Mouse (Mus musculus) embryonic facial prominence, embryonic 12.5 days (tissue): ENCODE measurements around the gene Duox1. TPM values are rescaled to one million over a fixed set of nuclear protein-coding genes. Genes with fewer than 3 reads are reported as not detected.
A peak's percentile ranks its signal among the peaks of the same experiment; 100 is the strongest.

Source experiments
- ATAC-seq: fragments of 200-750 bp; cut with Nextera tagmentation; 2 replicates; pipeline ENCODE4 v1.8.0; 2017; ENCODE audit not compliant: insufficient number of reproducible peaks, insufficient read depth, low FRiP score, low TSS enrichment
- H3K27ac ChIP-seq: fragments of 300-500 bp; sonication (generic); 2 replicates; pipeline ENCODE4 v1.5.1; 2016; ENCODE audit warnings: mild to moderate bottlenecking
- H3K27me3 ChIP-seq: fragments of 300-500 bp; sonication (generic); 2 replicates; pipeline ENCODE4 v1.6.1; 2016; ENCODE audit warnings: mild to moderate bottlenecking, moderate library complexity
- H3K36me3 ChIP-seq: fragments of 300-500 bp; sonication (generic); 2 replicates; pipeline ENCODE4 v1.6.1; 2016; ENCODE audit warnings: mild to moderate bottlenecking
- H3K4me1 ChIP-seq: fragments of 300-500 bp; sonication (generic); 2 replicates; pipeline ENCODE4 v1.6.1; 2016
- H3K4me2 ChIP-seq: fragments of 300-500 bp; sonication (generic); replicated peaks from 2 replicates; pipeline ENCODE4 v1.6.1; 2016; ENCODE audit warnings: mild to moderate bottlenecking, moderate library complexity
- H3K4me3 ChIP-seq: fragments of 300-500 bp; sonication (generic); 2 replicates; pipeline ENCODE4 v1.5.1; 2016; ENCODE audit warnings: mild to moderate bottlenecking
- H3K9ac ChIP-seq: fragments of 300-500 bp; sonication (generic); 2 replicates; pipeline ENCODE4 v1.6.1; 2016; ENCODE audit warnings: mild to moderate bottlenecking, moderate library complexity
- H3K9me3 ChIP-seq: fragments of 300-500 bp; sonication (generic); 2 replicates; pipeline ENCODE4 v1.6.1; 2016; ENCODE audit warnings: mild to moderate bottlenecking, moderate library complexity
- WGBS: fragments of 180-500 bp; shearing (Covaris S2); methylation state at CpG from one replicate; pipeline ENCODE4 v1.1.7; 2016; 5-methylcytosine and 5-hydroxymethylcytosine counted together
- polyA plus RNA-seq: library from polyadenylated mRNA; unstranded; fragments of >200 nt; fragmentation: Nextera tagmentation; extraction: Ambion mirVana; gene quantifications from 2 replicates; pipeline ENCODE4 v1.2.1, GENCODE M21; 2016

Gene Duox1
- polyA plus RNA-seq, 1 experiment from 2014 or later = 0.32 TPM

DNA sequence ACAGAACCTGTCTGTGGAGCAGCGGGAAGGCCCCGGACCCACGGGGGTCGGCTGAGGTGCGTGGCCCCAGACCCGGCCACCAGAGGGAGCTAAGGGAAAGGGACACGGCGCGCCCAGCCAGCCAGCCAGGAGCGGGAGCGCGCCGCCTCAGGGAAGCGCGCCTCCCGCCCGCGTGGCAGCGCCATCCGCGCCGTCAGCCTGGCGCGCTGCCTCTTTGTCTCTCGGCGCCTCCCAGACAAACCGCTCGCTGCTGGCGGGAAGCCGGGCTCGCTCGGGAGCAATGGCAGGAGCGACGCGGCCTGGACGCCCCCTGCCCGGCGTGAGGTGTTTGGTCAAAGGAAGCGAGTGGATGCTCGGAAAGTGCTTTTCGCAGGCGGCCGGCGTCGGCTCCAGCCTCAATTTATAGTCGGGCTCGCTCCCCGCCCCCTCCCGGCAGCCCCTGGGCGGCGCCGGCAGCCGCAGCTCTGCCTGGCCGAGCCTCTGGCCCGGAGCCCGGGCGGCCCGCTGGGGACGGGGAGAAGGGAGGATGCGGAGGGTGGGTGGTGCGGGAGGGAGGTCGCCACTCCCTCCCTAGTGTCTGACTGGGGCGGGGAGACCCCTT lies 33.2 kb downstream of the Duox1 start:
- Histone ChIP-seq H3K4me2 (peak overlapping the region; percentile 54), H3K4me1 (peaks cover 15% of the 10 kb centered on the region), H3K36me3 (peaks cover 9% of the 10 kb centered on the region; the same call in 1 of the 2 replicates), H3K9me3 (no peaks in the 10 kb centered on the region), H3K4me3 (peak overlapping the region; percentile 45), H3K9ac (peak overlapping the region; percentile 81), H3K27me3 (no peaks in the 10 kb centered on the region), H3K27ac (peak overlapping the region; percentile 96)
- peak; percentile 79 for ATAC-seq
- WGBS = under 1% methylated on average over 56 of the region's 63 CpGs

DNA sequence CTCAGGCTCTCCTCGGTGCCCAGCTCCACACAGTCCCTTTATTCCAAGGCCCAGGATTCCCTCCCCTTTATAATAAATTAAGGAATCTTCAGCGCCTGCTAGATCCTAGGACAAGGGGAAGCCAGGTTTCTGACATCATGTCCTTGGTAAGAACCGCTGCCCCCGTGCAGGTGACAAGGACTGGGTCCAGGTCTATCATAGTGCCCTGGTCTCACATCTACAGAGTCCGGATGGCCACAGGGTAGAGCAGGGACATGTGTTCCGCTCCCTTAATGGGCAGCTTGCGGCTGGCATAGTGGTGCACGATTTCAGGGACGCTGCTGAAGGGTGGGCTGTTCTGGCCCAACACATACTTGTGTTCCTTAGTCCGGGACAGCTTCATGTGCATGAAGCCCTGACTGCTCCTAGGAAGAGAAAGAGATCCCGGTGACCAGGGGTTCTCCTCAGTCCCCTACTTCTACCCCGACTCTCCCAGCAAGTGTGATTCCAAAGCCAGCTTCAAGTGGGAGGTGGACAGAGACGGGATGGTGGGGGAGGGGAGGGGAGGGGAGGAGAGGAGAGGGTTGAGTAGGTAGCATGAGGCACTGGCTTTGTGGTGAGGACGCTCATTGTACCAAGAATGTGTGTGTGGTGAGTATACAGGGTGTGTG lies 33.8 kb downstream of the Duox1 start:
- peak overlapping the region; percentile 54 for H3K4me2 ChIP-seq
- peaks cover 12% of the 10 kb centered on the region; the same call in 1 of the 2 replicates for H3K36me3 ChIP-seq
- peak overlapping the region; percentile 81 for H3K9ac ChIP-seq
- 8% methylated on average over 14 of the region's 14 CpGs for WGBS
- no peaks in the 10 kb centered on the region for H3K27me3 ChIP-seq
- no peaks in the 10 kb centered on the region for H3K9me3 ChIP-seq
- peak overlapping the region; percentile 96 for H3K27ac ChIP-seq
- peak; percentile 63 for ATAC-seq
- peaks cover 15% of the 10 kb centered on the region for H3K4me1 ChIP-seq
- H3K4me3 ChIP-seq = peak overlapping the region; percentile 45

DNA sequence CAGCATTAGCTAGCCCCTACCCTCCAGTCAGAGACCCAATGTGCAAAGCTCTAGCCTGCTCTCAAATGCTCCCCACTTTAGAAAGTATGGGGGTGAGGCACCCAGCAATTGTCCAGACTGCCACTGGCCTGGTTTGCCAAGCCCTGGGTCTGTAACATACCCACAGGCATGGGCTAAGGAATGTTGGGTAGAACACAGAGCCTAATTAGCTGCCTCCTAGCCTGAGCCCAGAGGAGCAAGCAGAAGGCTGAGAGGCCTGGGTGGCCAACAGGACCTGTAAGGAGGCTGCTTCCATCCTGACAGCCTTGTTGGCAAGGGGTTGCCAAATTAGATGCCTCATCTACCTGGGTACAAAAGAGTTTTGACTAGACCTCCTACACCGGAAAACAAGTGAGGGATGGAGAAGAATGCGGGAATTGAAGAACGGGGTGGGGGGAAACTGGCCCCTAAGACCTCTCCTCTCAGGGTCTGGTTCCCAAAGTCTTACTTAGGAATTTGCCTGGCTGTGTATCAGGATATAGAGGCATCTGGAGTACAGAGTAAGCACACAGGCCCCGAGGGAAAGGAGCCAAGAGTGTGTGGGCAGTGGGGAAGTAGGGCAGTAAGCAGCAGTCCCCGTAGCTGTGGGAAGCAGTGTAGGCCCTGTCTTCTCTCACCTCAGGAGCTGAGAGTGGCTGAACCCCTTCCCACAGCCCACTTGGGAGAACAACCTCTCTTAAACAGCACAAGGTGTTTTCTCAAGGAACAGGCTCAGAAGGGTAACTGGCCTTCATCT lies 35.9 kb downstream of the Duox1 start:
- Histone ChIP-seq H3K9ac (no peak overlapping the region), H3K9me3 (no peaks in the 10 kb centered on the region), H3K4me2 (no peak overlapping the region), H3K4me1 (peaks cover 15% of the 10 kb centered on the region), H3K4me3 (no peak overlapping the region), H3K36me3 (peaks cover 22% of the 10 kb centered on the region; the same call in 1 of the 2 replicates), H3K27ac (peak overlapping the region; percentile 47; the same call in 1 of the 2 replicates), H3K27me3 (no peaks in the 10 kb centered on the region)
- ATAC-seq = no peak
- WGBS = 69% methylated on average over 5 of the region's 5 CpGs

DNA sequence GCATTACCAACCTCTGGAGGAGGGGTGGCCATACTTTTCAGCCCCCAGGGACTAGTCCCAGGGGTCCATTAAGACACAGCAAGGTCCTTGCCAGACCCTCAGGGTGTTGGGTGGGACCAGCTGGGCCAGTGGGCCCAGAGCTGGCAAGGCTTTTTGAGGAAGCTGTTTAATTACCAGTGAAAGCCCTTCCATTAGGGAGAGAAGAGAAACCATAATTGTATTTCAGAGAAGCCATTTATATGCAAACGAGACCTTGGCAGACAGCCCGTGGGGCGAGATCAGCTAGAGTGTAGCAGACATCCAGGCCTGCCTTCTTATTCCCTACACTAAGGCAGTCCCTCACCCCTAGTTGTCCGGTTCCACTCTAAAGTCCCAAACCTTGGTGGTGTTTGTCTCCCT lies 36.5 kb downstream of the Duox1 start:
- H3K36me3 ChIP-seq = peaks cover 28% of the 10 kb centered on the region; the same call in 1 of the 2 replicates
- no peak overlapping the region for H3K4me3 ChIP-seq
- peak overlapping the region; percentile 47; the same call in 1 of the 2 replicates for H3K27ac ChIP-seq
- no peak overlapping the region for H3K4me2 ChIP-seq
- H3K9me3 ChIP-seq = no peaks in the 10 kb centered on the region
- H3K9ac ChIP-seq = no peak overlapping the region
- H3K4me1 ChIP-seq = peaks cover 15% of the 10 kb centered on the region
- no peaks in the 10 kb centered on the region for H3K27me3 ChIP-seq
- WGBS = 45% methylated on average over 4 of the region's 4 CpGs
- no peak for ATAC-seq

DNA sequence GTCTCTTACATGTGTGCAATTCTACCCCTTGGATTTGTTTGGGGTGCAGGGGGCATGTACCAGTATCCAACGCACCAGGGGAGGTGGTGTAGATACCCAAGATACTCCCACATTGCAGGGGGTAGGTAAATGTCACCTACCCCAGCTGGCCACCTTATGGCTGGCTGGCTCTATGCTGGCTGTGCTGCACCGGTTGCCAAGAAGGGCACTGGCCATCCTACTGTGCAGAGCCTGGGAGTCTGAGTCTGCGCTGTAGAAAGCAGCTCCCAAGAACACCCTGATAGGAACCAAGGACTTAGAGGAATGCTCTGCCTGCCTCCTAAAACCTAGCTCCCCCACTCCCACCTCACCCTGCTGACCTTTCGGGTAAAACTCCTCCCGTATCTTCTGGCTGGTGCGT lies 37.5 kb downstream of the Duox1 start:
- no peak overlapping the region for H3K4me3 ChIP-seq
- peaks cover 12% of the 10 kb centered on the region for H3K4me1 ChIP-seq
- no peaks in the 10 kb centered on the region for H3K9me3 ChIP-seq
- no peak overlapping the region for H3K27ac ChIP-seq
- H3K9ac ChIP-seq = no peak overlapping the region
- H3K27me3 ChIP-seq = no peaks in the 10 kb centered on the region
- no peak overlapping the region for H3K4me2 ChIP-seq
- peaks cover 37% of the 10 kb centered on the region for H3K36me3 ChIP-seq
- WGBS = 76% methylated on average over 6 of the region's 6 CpGs
- no peak for ATAC-seq

DNA sequence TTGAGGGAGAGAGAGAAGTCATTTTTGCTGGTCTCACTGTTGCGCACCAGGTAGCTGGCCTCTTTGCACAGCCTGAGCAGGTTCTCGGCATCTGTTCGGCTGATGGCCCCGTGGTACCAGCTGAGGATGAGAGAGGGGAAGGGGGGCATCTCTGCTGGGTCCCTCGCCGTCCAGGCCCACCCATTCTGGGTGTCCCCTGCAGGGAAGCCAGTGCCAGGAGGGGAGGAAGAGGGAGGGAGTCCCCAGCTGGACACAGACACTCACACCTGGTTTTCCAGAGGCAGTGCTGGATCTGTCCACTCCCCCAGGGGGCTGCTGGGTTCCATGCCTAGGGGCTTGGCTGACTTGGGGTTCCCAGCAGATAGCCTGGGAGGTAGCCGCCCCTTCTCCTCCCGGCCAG lies 38.3 kb downstream of the Duox1 start:
- Histone ChIP-seq H3K9ac (no peak overlapping the region), H3K4me1 (peaks cover 9% of the 10 kb centered on the region), H3K4me2 (no peak overlapping the region), H3K36me3 (peaks cover 39% of the 10 kb centered on the region), H3K9me3 (no peaks in the 10 kb centered on the region), H3K27me3 (no peaks in the 10 kb centered on the region), H3K27ac (no peak overlapping the region), H3K4me3 (no peak overlapping the region)
- WGBS = 88% methylated on average over 8 of the region's 8 CpGs
- no peak for ATAC-seq

DNA sequence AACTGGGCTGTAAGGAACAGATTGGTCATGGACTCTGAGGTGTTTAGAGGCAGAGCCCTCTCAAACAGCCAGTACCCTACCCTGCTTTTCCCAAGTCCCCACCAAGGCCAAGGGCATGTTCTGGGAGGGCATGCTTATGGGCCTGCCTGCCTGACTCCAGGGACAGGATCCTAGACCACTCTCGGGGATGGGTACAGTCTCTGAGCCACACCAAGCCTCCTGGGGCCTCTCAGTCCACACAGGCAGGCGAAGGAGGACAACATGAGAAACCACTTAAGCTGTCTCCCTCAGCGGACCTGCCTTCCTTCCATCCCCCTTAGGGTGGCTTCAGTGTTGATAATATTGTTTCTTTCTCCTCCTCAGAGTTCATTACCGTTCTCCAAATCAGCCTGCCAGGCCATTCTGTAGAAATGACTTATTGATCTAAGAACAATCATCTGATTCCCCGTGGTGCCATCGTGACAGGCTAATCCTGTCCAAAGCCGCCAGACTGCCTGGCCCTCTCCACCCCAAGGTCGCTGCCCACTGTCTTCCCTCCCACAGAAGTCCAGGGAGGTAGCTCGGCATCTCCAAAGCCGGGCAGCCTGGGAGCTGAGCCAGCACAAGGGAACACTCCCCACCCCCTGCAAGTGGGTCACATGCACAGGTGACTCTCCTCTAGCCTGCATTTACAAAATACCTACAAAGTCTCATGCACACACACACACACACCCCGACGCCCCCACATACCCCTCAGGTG lies 38.9 kb downstream of the Duox1 start:
- Histone ChIP-seq H3K27me3 (no peaks in the 10 kb centered on the region), H3K4me1 (peaks cover 6% of the 10 kb centered on the region), H3K9ac (no peak overlapping the region), H3K9me3 (no peaks in the 10 kb centered on the region), H3K36me3 (peaks cover 44% of the 10 kb centered on the region), H3K27ac (no peak overlapping the region), H3K4me3 (no peak overlapping the region), H3K4me2 (no peak overlapping the region)
- no peak for ATAC-seq
- WGBS = 64% methylated on average over 12 of the region's 12 CpGs

DNA sequence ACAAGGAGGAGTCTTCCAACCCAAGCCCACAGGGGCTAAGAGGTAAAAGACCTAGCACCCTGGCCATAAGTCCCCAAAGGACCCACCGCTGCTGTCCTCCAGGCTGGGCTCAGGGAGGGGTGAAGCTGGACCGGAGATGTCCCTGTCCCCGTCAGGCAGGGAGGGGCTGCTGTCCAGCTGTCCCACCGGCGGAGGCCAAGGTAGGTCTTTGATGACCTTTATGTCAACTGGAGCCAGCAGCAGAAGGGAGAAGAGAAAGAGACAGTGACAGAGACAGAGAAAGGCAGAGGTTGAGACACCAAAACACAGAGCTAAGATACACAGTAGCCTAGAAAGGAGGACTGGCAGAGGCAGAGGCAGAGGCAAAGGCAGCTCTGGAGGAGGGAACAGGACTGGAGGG lies 39.9 kb downstream of the Duox1 start:
- no peak overlapping the region for H3K4me3 ChIP-seq
- H3K27me3 ChIP-seq = no peaks in the 10 kb centered on the region
- H3K36me3 ChIP-seq = peaks cover 45% of the 10 kb centered on the region
- H3K27ac ChIP-seq = no peak overlapping the region
- no peaks in the 10 kb centered on the region for H3K4me1 ChIP-seq
- no peak overlapping the region for H3K4me2 ChIP-seq
- H3K9me3 ChIP-seq = no peaks in the 10 kb centered on the region
- ATAC-seq = no peak
- 82% methylated on average over 5 of the region's 5 CpGs for WGBS
- H3K9ac ChIP-seq = no peak overlapping the region

DNA sequence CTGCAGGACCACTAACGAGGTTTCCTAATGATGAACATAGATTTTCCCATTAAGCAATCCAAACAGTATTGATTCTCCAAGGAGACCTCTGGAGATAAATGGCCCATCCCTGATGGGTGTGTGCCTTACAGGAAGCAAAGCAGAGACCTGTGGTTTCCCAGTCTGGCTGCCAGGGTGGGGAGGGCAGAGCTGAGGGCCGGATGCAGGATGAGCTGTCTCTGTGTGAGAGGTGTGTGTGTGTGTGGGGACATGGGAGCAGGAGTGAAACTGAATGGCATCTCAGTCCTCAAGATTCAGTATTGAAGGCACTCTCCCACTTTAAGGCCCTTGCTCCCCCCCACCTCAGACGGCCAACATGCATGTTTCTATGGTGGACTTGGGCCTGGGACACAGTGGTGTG lies 40.7 kb downstream of the Duox1 start:
- no peak overlapping the region for H3K27ac ChIP-seq
- WGBS = 78% methylated on average over 3 of the region's 3 CpGs
- no peak overlapping the region for H3K9ac ChIP-seq
- ATAC-seq = no peak
- H3K4me2 ChIP-seq = no peak overlapping the region
- no peaks in the 10 kb centered on the region for H3K27me3 ChIP-seq
- no peaks in the 10 kb centered on the region for H3K9me3 ChIP-seq
- peaks cover 45% of the 10 kb centered on the region for H3K36me3 ChIP-seq
- no peaks in the 10 kb centered on the region for H3K4me1 ChIP-seq
- no peak overlapping the region for H3K4me3 ChIP-seq

DNA sequence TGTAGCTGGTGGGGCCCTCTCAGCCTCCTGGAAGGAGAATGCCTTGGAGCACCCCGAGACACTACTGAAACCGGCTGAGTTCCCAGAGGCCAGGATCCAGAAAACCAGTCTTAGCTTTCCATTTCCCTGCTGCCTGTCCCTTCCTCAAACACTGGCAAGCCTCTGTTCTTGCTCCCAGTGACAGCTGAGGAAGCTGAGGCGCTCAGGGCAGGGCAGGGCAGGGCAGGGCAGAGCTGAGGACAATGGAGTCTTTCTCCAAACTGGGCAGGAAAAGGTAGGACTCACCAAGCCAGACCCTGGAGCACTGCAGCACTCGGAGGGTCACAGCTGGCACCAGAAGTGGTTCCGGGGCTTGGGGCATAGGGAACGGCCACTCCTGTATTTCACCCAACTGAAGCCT lies 44.8 kb downstream of the Duox1 start:
- no peaks in the 10 kb centered on the region for H3K9me3 ChIP-seq
- no peak overlapping the region for H3K4me2 ChIP-seq
- H3K36me3 ChIP-seq = peaks cover 34% of the 10 kb centered on the region
- no peak overlapping the region for H3K27ac ChIP-seq
- WGBS = 44% methylated on average over 6 of the region's 6 CpGs
- ATAC-seq = no peak
- H3K4me3 ChIP-seq = no peak overlapping the region
- H3K9ac ChIP-seq = no peak overlapping the region
- no peaks in the 10 kb centered on the region for H3K27me3 ChIP-seq
- peaks cover 5% of the 10 kb centered on the region for H3K4me1 ChIP-seq

DNA sequence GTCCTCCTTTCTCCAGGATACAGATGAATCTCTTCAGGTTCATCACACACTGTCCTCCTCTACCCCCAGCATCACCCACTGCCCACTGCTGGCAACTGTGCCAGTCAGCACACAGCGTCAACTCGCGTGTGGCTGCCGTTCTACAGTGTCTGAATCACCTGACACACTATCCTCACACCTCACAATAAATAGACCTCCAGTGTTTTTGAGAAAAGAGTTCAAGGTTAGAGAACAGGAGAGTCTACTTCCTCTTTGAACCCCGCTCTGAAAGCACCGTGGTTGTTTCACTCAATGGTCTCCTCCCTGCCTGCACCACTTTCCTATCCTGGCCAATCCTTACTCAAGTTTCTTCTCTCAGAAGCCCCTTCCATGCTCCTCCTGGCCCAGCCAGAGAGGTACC lies 45.7 kb downstream of the Duox1 start:
- 88% methylated on average over 6 of the region's 6 CpGs for WGBS
- no peak for ATAC-seq
- peaks cover 29% of the 10 kb centered on the region for H3K36me3 ChIP-seq

More for the DNA sequence above, 45.7 kb downstream of the Duox1 start:
- no peak overlapping the region for H3K4me3 ChIP-seq
- no peaks in the 10 kb centered on the region for H3K27me3 ChIP-seq
- H3K4me1 ChIP-seq = peaks cover 9% of the 10 kb centered on the region
- H3K27ac ChIP-seq = no peak overlapping the region
- H3K9me3 ChIP-seq = no peaks in the 10 kb centered on the region
- H3K4me2 ChIP-seq = no peak overlapping the region
- H3K9ac ChIP-seq = no peak overlapping the region
